Mouse (Mus musculus) urinary bladder, postnatal 25 days (tissue): ENCODE measurements around the gene Nos1.

Experiments used
- DNase-seq: peaks from one replicate; pipeline ENCODE4 v3.0.0; 2022; ENCODE audit warnings: low spot score

Nos1 gene

GRCm38 (mm10) chr5:117899361-117899760 is 118.5 kb downstream of the Nos1 start:
- DNase-seq: no peak

- DNase-seq: no peak
These were observed 120.3 kb downstream of the Nos1 start for GRCm38 (mm10) chr5:117900921-117901705.

GRCm38 (mm10) chr5:117903534-117903933 is 122.7 kb downstream of the Nos1 start:
- DNase-seq: no peak

- DNase-seq: no peak
These were observed 124.9 kb downstream of the Nos1 start for GRCm38 (mm10) chr5:117905728-117906127.

GRCm38 (mm10) chr5:117909524-117909923 is 128.7 kb downstream of the Nos1 start:
- no peak for DNase-seq

GRCm38 (mm10) chr5:117916349-117916748 is 135.5 kb downstream of the Nos1 start:
- no peak for DNase-seq

- DNase-seq: no peak
These were observed 136.1 kb downstream of the Nos1 start for GRCm38 (mm10) chr5:117916906-117917305.

- no peak for DNase-seq
These were observed 141.1 kb downstream of the Nos1 start for GRCm38 (mm10) chr5:117921786-117922528.

GRCm38 (mm10) chr5:117923688-117924087 is 142.9 kb downstream of the Nos1 start:
- DNase-seq: no peak

GRCm38 (mm10) chr5:117928553-117928952 is 147.7 kb downstream of the Nos1 start:
- DNase-seq: no peak

- DNase-seq: no peak
These were observed 151.4 kb downstream of the Nos1 start for GRCm38 (mm10) chr5:117932222-117932621.

GRCm38 (mm10) chr5:117932862-117933261 is 152.0 kb downstream of the Nos1 start:
- peak; percentile 84 for DNase-seq

- DNase-seq: no peak
These were observed 155.5 kb downstream of the Nos1 start for GRCm38 (mm10) chr5:117936346-117936745.

GRCm38 (mm10) chr5:117937186-117937585 is 156.4 kb downstream of the Nos1 start:
- DNase-seq: no peak

- DNase-seq: peak; percentile 55
These were observed 157.3 kb downstream of the Nos1 start for GRCm38 (mm10) chr5:117938182-117938581.

- DNase-seq: no peak
These were observed 158.6 kb downstream of the Nos1 start for GRCm38 (mm10) chr5:117939402-117939801.

- no peak for DNase-seq
These were observed 160.7 kb downstream of the Nos1 start for GRCm38 (mm10) chr5:117941552-117941951.

GRCm38 (mm10) chr5:117946605-117947004 is 165.8 kb downstream of the Nos1 start:
- peak; percentile 29 for DNase-seq

- DNase-seq: no peak
These were observed 168.6 kb downstream of the Nos1 start for GRCm38 (mm10) chr5:117949393-117949792.

- DNase-seq: no peak
These were observed 173.1 kb downstream of the Nos1 start for GRCm38 (mm10) chr5:117953893-117954292.

- DNase-seq: no peak
These were observed 173.6 kb downstream of the Nos1 start for GRCm38 (mm10) chr5:117954429-117954828.

GRCm38 (mm10) chr5:117955675-117956420 is 175.0 kb downstream of the Nos1 start:
- DNase-seq: peak; percentile 13

GRCm38 (mm10) chr5:117964750-117965149 is 183.9 kb downstream of the Nos1 start:
- DNase-seq: no peak
